Mouse (Mus musculus) heart, adult 18-20 months (tissue): ENCODE results near the gene Fam131b. TPM values are rescaled to one million over a fixed set of nuclear protein-coding genes. Genes with fewer than 3 reads are reported as not detected.

Experiments
- DNase-seq, 2 experiments: peaks; one replicate each; pipeline ENCODE4 v3.0.0; 2021 to 2022; ENCODE audit warnings: mixed read lengths in 1 of 2
- total RNA-seq, 2 experiments: library from RNA; stranded (reverse); gene quantifications; 2 replicates each; pipeline ENCODE4 v1.2.3; 2021

Fam131b gene
- total RNA-seq, 2 experiments from 2014 or later: 0.35 to 0.44 TPM

DNA sequence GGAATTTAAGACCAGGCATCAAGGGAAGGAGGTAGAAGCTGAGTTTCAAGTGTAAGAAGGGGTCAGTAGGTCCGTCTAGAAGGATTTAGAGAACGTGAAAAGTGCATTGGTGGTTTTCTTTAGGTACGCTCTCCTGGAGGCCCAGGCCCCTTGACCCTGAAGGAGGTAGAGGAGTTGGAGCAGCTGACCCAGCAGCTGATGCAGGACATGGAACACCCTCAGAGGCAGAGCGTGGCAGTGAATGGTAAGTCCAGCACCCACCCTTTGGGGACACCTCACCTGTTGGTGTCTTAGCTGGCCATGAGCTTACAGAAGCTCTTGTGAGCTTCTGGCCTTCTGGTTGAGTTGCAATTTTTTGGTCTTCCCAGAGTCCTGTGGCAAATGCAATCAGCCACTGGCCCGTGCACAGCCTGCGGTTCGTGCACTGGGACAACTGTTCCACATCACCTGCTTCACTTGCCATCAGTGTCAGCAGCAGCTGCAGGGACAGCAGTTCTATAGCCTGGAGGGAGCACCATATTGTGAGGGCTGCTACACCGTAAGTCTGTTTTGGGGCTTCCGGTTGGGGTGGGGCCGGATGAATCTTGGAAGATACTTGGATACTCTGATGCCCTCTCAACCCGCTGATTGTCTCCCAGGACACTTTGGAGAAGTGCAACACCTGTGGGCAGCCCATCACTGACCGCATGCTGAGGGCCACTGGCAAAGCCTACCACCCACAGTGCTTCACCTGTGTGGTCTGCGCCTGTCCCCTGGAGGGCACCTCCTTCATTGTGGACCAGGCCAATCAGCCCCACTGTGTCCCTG lies 31.6 kb upstream of the Fam131b start:
- no peak for DNase-seq

DNA sequence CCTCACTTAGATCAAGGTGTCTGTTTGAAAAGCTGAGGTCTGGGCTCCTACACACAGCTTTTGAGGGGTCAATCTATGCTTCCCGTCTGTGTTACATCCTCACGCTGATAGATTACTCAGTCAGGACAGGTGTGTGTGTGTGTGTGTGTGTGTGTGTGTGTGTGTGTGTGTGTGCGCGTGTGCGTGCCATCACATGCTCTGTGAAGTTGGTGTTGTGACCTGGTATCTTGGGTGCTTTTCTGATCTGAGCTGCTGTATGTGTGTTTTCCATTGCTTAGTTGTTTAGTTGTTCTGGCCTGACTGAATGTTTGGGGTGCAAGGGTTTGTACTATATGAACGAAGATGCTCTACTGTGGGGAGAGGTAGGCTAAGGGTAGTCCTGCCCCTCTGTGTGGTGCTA lies 30.9 kb upstream of the Fam131b start:
- DNase-seq: no peak

DNA sequence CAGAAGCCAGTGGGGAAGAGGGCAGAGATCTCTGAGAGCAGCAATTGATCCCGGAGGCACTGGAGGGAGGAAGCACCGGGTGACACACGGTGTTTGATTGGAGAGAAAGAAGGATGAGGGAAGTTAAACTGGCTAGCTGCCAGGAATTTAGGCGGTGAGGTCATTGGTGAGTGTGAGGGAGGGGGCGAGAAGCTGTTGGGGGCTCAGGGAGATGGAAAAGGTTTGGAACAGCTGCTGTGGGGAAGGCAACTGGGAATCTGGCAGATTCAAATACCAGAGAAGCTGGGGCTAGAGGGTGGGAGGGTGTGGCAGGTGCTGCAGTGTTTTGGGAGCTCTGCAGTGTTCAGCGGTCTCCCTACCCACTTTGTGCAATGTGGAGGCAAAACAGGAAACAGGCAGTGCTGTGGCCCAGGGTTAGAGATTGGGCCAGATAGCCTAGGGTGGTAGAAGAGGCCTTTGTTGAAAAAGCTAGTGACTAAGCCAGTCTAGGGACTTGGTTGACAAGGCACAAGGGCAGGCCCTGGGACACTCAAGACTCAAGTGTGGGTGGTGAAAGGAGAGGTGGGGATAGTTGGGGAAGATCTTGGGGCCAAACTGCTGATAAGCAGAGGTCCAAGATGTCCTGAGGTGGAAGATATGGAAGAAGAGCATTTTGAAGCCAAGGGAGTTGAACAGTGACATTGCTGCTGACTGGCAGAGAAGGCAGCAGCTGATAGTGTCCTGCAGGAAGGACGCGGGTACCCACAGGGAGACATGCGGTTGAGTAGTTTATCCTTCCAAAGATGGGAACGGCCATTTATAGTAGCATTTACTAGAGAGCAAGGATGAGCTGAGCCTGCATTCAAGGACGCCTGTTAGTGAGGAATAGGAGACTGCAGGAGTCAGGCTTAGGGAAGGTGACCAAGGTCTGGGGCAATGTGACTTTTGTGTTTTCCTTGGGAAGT lies 29.9 kb upstream of the Fam131b start:
- DNase-seq: peak; percentile 72 to 73

DNA sequence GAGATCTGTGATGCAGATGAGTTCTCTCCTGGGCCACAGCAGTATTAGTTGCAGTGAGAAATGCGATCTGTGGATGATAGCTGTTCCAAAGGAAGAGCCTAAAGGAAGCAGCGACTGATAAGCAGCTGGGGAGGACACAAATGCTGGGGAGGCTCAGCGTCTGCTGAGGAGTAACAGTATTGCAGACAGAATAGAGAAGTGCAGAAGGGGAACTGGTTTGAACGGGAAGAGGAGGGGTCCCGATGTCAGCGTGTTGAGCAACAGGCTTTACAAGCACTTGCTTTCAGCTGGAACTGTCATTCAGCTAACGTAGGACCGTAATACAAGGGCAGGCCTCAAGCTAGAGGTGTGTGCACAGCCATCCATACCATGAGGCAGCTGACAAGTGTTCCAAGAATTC lies 28.7 kb upstream of the Fam131b start:
- peak; percentile 48 to 71 for DNase-seq

DNA sequence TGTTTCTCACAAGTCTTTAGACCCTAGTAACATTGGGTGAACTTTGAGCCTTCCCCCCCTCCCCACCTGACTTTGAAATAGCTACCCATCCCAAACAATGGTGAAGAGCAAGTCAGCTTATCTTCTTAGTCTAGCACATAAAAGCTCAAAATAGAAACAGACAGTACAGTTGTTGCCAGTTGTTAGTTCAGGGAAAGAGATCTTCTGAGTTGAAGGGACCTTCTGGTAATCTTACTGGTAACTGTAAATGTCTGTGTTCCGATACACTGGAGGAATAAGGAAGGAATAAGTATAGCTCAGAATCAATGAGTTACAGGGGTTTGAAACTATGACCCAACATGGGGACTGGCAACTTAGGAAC lies 28.0 kb upstream of the Fam131b start:
- no peak for DNase-seq

DNA sequence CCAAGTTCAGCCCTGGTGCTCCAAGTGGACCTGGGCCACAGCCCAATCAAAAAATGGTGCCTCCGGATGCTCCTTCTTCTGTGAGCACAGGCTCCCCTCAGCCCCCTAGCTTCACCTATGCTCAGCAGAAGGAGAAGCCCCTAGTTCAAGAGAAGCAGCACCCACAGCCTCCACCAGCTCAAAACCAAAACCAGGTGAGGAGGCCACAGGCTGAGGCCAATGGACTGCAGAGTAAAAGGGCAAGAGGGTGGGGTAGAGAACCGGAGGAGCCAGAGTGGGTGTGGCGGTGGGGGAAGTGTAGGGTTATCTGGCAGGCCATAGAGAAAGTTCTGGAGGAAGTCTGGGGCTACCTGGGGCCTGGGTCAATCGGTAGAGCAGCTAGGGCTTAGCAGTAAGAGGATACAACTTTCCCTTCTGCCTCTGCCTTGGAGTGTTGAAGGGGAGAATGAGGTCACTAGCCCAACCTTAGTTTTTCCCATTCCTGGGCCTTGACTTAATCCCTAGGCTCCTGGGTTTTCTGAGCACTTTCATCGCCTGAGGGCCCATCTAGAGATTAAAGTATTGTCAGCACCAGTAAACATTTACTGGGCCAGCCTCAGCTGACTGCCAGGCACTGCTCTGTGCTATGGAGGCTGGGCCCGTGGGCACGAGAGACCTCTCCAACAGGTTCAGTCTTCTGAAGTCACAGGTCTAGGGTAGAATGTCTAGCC lies 27.5 kb upstream of the Fam131b start:
- DNase-seq: peak; percentile 52 to 66

DNA sequence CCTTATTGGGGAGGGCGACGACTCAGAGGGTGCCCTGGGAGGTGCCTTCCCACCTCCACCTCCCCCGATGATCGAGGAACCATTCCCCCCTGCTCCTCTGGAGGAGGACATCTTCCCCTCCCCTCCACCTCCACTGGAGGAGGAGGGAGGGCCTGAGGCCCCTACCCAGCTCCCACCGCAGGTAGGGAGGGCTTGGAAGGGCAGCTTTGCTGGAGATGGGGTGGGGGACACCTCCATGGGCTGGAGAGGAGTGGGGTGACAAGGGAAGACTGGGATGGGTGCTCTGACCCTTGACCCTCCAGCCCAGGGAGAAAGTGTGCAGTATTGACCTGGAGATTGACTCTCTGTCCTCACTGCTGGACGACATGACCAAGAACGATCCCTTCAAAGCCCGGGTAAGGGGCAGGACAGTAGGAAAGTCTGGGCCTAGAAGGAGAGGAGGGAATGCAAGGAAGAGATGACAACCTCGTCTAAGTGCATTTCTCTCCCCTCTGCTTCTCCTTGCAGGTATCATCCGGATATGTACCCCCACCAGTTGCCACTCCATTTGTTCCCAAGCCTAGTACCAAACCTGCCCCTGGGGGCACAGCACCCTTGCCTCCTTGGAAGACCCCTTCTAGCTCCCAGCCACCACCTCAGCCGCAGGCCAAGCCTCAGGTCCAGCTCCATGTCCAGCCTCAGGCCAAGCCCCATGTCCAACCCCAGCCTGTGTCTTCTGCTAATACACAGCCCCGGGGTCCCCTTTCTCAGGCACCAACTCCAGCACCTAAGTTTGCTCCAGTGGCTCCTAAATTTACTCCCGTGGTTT lies 26.7 kb upstream of the Fam131b start:
- peak in 1 of 2 experiments; percentile 41 for DNase-seq

DNA sequence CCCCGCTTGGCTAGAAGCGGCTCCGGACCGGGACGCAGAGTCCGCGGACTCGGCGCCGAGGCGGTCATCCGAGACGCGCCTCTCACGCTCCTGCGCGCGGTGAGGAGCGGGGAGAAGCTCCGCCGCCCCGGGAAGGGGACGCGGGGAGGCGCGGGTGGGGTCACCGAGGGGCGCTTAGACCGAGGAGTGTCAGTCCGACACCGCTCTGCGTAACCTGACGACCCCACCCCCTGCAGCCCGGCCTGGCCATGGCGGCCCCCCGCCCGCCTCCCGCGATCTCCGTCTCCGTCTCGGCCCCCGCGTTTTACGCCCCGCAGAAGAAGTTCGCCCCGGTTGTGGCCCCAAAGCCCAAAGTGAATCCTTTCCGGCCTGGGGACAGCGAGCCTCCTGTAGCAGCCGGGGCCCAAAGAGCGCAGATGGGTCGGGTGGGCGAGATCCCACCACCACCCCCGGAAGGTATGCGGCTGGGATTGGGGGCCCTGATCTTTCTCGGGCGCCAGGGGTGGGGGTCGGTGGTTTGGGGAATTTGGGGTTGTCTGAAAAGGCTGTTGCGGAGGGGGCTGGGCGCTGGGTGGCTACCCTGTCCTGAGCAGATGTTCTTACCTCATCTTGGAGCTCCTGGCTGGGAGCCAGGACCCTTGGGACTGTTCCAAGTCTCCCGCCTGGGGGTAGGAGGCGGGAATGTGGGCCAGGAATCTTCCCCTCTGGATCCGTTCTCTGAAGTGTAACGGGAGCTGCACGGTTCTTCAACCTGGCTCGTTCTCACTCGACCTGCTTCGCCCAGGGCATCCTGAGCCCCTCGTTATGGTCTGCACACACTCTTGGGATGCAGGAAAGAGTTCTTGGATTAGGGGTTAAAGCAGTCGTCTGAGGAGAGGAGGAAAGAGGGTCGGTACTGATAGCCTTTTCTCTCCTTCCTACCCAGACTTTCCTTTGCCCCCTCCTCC lies 25.9 kb upstream of the Fam131b start:
- DNase-seq: peak; percentile 88

DNA sequence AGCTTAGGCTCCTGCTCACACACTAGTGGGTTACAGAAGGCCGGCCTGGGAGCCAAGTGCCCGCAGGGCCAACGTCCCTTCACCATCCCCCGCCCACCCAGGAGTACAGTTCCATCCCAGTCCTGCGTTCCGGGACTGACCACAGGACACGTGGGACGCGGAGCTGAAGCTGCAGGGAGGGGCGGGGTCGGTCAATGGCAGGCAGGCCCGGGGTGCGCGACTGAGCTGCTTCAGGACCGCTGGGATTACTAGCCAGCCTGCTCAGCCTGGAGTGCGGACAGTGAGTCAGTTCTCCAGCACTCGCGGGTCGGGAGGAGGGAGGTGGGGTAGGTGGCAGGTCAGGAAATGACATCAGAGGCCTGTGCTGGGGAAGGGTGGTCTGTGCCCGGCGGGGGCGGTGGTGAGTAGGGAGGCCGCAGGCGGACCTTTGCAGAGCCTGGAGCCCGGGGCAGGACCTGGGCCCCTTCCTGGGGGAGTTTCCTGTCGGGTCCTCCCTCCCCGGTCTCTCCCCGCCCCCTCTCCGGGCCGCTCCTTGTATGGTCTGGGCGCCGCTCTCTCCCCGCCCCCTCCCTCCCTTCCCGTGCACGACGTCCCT lies 25.1 kb upstream of the Fam131b start, which contains the start of gene Zyx:
Gene Zyx, plus strand, starts transcription at position 205 of the 595 bp plus-strand sequence.
- DNase-seq: peak; percentile 94 to 98

DNA sequence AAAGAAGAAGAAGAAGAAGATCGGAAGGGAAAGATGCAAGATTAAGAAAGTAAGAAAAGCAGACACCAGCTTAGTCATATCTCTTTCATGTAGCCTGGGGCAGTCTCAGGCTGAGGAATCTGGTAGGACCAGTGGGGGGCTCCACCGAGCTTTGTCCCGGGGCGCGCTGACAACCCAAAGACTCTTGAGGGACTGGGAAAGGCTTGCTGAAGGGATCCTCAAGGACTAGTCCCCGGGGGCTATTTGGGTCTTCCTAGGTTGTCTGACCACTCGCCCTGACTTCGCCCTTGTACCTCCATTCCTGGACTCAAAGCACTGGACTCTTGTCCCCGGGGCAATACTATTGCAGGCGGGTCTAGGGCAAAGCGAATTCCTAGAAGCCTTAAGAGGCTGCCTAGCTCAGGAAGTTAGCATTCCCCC lies 24.6 kb upstream of the Fam131b start:
- DNase-seq: peak; percentile 88 to 91

DNA sequence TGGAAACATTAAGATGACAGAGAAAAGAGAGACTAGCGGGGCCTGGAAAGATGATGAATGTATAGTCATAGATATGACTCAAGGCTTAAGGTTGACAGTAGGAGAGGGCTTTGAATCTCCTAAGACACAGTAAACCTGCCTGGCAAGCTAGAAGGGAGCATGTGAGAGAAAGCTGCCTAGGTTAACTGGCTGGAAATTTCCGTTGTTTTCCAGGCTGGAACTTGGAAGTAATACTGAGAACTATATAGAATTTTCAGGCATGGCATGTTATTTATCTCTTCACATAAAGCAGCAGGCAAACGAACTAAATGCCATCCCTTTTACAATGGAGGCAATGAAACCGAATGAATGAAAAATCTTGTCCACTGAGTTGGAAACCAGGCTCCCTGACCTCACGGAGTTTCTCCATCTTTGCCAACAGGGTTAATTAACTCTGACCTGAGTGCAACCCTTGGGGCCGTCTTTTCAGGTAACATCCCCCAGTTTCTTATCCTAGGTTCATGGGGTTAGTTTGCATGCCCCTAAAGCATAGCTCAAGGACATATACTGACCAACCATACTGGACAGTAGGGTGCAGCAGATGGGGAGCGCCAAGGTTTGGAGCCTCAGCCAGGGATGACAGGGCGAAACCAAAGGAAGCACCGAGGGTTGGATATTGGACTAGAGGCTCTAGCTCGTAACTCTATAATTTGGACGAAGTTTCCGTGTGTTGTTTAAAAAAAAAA lies 24.0 kb upstream of the Fam131b start:
- DNase-seq: no peak

DNA sequence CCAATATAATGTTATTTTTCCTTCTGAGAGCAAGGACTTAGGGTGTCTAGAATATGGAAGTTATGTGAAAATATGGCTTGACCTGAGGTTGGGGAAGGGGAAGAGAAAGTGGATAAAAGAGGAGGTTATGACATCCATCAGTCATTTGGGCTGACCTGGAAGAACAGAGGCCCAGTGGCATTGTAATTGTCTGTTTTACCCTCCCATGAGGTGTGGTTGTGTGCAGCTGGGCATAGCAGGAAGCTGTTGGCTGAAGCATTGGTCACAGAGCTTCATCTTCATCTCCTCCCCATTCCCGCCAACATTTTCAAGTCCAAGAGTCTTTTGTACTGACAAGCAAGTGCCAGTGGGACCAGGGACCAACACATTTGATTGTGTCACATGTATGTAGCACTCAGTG lies 19.8 kb upstream of the Fam131b start:
- no peak for DNase-seq

DNA sequence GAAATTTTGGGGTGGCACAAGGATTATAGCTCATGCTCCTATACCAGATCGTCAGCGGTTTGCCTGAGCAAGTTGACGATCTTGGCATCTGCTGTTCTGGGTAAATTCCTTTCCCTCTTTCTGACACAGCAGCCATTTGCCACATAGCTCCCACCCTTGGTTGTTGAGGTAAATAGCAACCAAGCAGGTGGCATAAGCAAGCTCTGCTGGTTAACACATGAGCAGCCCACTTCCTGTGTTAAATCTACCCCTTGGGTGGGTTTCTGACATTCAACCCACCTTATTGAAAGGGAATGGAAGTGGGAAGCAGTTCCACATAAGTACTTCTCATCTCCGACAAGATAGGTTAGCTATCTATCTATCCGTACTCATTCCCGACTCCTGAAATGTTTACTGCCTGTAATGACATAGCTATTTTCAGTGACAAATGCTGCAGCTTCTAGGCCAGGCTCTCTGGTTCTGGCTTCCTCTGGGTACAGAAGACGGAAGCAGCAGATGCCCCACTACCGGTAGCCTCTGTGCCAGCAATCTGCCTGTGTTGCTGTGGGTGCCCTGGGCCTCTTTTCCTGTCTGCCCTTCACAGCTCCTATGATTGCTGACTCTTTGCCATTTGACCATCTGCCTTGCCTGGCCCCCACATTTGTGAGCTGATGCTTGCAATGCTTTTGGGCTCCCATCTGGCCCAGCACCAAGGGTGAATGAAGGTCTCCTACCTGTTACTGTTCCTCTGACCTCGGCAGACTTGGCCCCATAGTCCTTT lies 19.1 kb upstream of the Fam131b start:
- no peak for DNase-seq

DNA sequence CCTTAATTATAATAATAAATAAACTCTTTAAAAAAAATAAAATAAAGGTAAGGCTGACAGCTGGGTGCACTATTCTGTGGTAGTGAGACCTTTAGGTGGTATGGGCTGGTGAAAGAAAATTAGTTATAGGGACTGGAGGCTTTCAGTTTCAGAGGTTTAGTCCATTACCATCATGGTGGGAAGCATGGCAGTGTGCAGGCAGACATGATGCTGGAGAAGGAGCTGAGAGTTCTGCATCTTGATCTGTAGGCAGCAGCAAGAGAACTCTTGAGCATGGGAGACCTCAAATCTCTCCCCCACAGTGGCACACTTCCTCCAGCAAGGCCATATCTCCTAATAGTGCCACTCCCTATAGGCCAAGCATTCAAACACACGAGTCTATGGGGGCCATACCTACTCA lies 17.7 kb upstream of the Fam131b start:
- no peak for DNase-seq

DNA sequence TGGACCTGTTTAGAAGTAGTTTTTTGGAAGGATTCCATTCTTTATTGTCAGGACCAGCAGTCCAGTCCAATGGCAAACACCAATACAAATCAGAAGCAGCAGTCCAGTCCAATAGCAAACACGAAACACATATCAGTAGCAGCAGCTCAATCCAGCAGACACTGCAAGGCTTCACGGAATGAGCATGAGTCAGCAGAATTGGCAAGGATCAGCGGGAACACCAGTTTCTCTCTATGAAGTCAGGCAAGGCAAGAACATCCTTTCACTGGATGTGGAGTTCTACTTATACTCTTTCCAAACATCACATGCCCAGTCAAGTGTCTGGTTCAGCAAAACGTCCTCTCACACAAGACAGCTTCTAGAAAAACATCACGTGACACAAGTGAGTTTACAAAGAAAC lies 15.5 kb upstream of the Fam131b start:
- DNase-seq: peak; percentile 59 to 68

DNA sequence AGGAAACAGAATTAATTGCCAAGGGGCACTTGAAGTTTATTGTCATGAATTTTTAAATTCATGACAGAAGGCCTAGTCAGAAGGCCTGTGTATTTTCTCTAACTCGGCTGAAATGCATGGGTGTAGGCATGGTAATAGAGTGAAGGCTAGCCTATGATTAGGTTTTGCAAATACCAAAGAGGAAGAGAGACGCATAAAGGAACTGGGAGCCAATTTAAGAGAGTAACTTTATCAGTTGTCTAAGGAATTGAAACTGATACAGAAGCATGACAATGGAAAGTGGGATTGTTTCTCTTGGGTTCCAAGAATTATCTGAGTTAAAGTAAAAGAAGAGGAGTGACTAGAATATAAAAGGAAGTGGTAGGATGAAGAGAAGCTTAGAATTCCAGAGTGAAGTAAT lies 14.7 kb upstream of the Fam131b start:
- DNase-seq: no peak

DNA sequence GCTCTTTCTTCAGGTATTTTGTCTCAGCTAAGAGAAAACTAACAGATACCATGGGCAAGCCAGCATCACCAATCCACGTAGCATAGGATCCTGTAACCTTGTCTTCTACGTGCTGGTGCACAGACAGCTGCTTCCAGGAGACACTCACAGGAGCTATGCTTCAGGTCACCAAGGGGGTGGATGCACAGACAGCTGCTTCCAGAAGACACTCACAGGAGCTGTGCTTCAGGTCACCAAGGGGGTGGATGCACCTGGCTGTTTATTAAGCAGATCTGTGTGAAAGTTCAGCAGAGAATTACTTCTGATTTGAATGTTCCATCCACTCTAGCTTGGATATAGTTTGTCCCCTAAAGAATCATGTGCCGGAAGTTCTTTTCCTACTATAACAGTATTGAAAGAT lies 6.5 kb upstream of the Fam131b start:
- DNase-seq: no peak

DNA sequence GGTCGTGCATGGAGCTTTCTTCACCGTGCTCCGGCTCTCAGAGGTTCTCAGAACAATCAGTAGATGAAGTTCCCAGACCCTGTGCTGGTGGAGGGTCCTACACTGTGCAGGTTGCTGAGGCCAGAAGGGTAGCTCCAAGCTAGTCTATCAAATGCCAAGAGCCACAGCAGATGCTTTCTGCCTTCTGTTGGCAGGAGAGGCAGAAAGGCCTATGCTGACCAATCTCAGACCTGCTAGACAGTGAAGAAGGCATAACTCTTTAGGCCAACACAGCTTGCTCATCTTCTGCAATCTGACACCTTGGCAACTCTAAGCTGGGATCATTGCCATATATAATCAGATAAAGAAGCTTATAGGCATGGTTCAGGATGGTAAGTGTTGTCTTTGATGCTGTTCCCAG lies 5.8 kb upstream of the Fam131b start:
- no peak for DNase-seq

DNA sequence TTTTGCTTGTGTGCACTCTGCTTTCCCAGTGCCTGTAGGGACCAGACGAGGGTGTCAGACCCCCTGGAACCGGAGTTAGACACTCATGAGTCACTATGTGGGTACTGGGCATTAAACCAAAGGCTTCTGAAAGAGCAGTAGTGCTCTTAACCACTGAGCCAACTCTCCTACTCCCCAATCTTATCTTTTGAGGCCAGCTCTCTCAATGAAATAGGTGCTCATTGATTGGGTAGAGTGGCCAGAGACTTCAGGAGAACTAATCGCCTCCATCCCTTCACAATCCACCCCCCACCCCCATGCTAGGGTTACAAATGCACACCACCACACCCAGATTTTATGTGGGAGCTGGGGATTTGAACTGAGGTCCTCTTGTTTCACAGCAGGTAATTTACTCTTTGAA lies 4.3 kb upstream of the Fam131b start:
- no peak for DNase-seq
